Mouse (Mus musculus) kidney, adult 8-10 months (tissue): ENCODE measurements around the gene Hoxc12.
A peak's percentile ranks its signal among the peaks of the same experiment; 100 is the strongest.

Experiments
- DNase-seq, 2 experiments: peaks; one replicate each; pipeline ENCODE4 v3.0.0; 2022

Gene Hoxc12

GRCm38 (mm10) chr15:102983716-102984115, 47.2 kb downstream of the Hoxc12 start:
- no peak for DNase-seq

- DNase-seq: no peak
Measured at GRCm38 (mm10) chr15:102984521-102984920, 48.0 kb downstream of the Hoxc12 start.

DNA sequence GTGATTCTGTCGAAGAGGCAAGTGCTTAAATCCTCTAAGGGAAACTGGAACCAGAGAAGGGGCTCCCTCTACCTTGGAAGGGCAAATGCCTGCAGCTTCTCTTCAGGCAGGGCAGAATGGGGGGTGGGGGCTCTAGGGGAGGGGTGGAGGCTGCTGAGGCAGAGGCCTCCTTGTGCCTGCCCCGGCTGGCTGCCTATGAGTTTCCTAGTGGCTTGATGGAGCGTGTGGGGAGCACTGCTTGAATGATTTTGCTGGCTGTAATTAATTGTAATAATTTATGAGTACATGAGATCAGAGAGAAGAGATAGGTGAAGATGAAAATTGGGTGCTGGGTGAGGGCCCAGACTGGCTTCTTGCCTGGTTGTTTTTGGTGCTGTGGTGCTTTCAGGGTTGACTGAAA, 48.4 kb downstream of the Hoxc12 start:
- DNase-seq: no peak

- peak; percentile 89 to 97 for DNase-seq
Measured at GRCm38 (mm10) chr15:102987124-102987833, 50.7 kb downstream of the Hoxc12 start.

DNA sequence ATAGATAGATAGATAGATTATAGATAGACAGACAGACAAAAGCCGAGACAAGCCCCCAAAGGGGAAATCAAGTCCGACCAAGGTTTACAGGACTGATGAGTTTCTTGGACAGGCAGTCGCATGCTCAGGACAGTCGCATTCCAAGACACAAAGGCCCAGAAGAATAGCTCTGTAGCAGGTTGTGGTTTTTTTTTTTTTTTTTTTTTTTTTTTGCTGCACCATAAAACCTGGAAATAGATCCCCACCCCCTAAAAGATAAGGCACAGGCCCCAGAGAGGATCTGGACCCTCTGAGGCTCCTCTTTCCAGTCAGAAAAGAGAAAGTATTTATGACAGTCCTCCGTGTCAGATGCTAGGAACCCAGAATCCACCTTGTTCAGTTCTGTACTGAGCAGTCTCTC, 51.5 kb downstream of the Hoxc12 start:
- DNase-seq: no peak
